Mouse (Mus musculus): ENCODE measurements around the gene Samd11. TPM values are rescaled to one million over a fixed set of nuclear protein-coding genes. Genes with fewer than 3 reads are reported as not detected.
A peak's percentile ranks its signal among the peaks of the same experiment; 100 is the strongest.

Samd11 gene
- total and polyA plus RNA-seq, 2 experiments from 2014 or later = 1.9 to 7.7 TPM

- no peak overlapping the region for H3K9ac ChIP-seq
- TF ChIP-seq CTCF (IDR thresholded peaks at IDR 0.05; ENCODE audit: low read depth) = no peak
- H3K27ac ChIP-seq (ENCODE audit: low read depth, low read length) = no peak overlapping the region
- no peak overlapping the region for H3K4me2 ChIP-seq (ENCODE audit: low read depth)
- H3K36me3 ChIP-seq (ENCODE audit: insufficient read depth) = no peaks in the 10 kb centered on the region
- 93% methylated on average over 13 of the region's 13 CpGs for WGBS
- H3K4me1 ChIP-seq (ENCODE audit: insufficient read depth) = no peaks in the 10 kb centered on the region
- H3K4me3 ChIP-seq (ENCODE audit: low read depth, low read length) = no peak overlapping the region
- no peak for ATAC-seq
- no peaks in the 10 kb centered on the region for H3K9me3 ChIP-seq (ENCODE audit: low read length)
- H3K27me3 ChIP-seq (ENCODE audit: insufficient read depth, low read length) = no peaks in the 10 kb centered on the region
- DNase-seq = no peak
Measured at GRCm38 (mm10) chr4:156213134-156213533, 42.3 kb downstream of the Samd11 start.

- Histone ChIP-seq H3K9me3 (ENCODE audit: low read length) (no peaks in the 10 kb centered on the region), H3K9ac (no peak overlapping the region), H3K4me3 (ENCODE audit: low read depth, low read length) (no peak overlapping the region), H3K4me1 (ENCODE audit: insufficient read depth) (no peaks in the 10 kb centered on the region), H3K36me3 (ENCODE audit: insufficient read depth) (no peaks in the 10 kb centered on the region), H3K27me3 (ENCODE audit: insufficient read depth, low read length) (no peaks in the 10 kb centered on the region), H3K27ac (ENCODE audit: low read depth, low read length) (no peak overlapping the region), H3K4me2 (ENCODE audit: low read depth) (no peak overlapping the region)
- WGBS = 82% methylated on average over 13 of the region's 13 CpGs
- TF ChIP-seq CTCF (IDR thresholded peaks at IDR 0.05; ENCODE audit: low read depth) = no peak
- DNase-seq (no peak), ATAC-seq (no peak)
Measured at GRCm38 (mm10) chr4:156209963-156210635, 45.4 kb downstream of the Samd11 start.

- Histone ChIP-seq H3K9ac (no peak overlapping the region), H3K4me1 (ENCODE audit: insufficient read depth) (peaks cover 4% of the 10 kb centered on the region; the same call in 1 of the 2 replicates), H3K27ac (ENCODE audit: low read depth, low read length) (no peak overlapping the region), H3K4me2 (ENCODE audit: low read depth) (no peak overlapping the region), H3K36me3 (ENCODE audit: insufficient read depth) (no peaks in the 10 kb centered on the region), H3K4me3 (ENCODE audit: low read depth, low read length) (no peak overlapping the region), H3K27me3 (ENCODE audit: insufficient read depth, low read length) (no peaks in the 10 kb centered on the region), H3K9me3 (ENCODE audit: low read length) (no peaks in the 10 kb centered on the region)
- DNase-seq (no peak), ATAC-seq (no peak)
- WGBS = 90% methylated on average over 4 of the region's 4 CpGs
- TF ChIP-seq CTCF (IDR thresholded peaks at IDR 0.05; ENCODE audit: low read depth) = no peak
Measured at GRCm38 (mm10) chr4:156208872-156209271, 46.6 kb downstream of the Samd11 start.

- peaks cover 13% of the 10 kb centered on the region; the same call in 1 of the 2 replicates for H3K4me1 ChIP-seq (ENCODE audit: insufficient read depth)
- ATAC-seq = peak; percentile 56
- WGBS = 1% methylated on average over 49 of the region's 49 CpGs
- no peak for TF ChIP-seq CTCF (IDR thresholded peaks at IDR 0.05; ENCODE audit: low read depth)
- DNase-seq = peak; percentile 41
- peak overlapping the region; percentile 67 for H3K27ac ChIP-seq (ENCODE audit: low read depth, low read length)
- H3K9ac ChIP-seq = peak overlapping the region; percentile 53
- no peaks in the 10 kb centered on the region for H3K9me3 ChIP-seq (ENCODE audit: low read length)
- no peaks in the 10 kb centered on the region for H3K36me3 ChIP-seq (ENCODE audit: insufficient read depth)
- H3K27me3 ChIP-seq (ENCODE audit: insufficient read depth, low read length) = no peaks in the 10 kb centered on the region
- peak overlapping the region; percentile 95 for H3K4me2 ChIP-seq (ENCODE audit: low read depth)
- peak overlapping the region; percentile 58 for H3K4me3 ChIP-seq (ENCODE audit: low read depth, low read length)
Measured at GRCm38 (mm10) chr4:156203413-156204131, 51.9 kb downstream of the Samd11 start.

- Histone ChIP-seq H3K27me3 (ENCODE audit: insufficient read depth, low read length) (no peaks in the 10 kb centered on the region), H3K4me2 (ENCODE audit: low read depth) (peak within 1 kb of the TSS; percentile 95), H3K27ac (ENCODE audit: low read depth, low read length) (peak within 1 kb of the TSS; percentile 67), H3K9ac (peak within 1 kb of the TSS; percentile 53), H3K4me1 (ENCODE audit: insufficient read depth) (peaks cover 13% of the 10 kb centered on the region; the same call in 1 of the 2 replicates), H3K9me3 (ENCODE audit: low read length) (no peaks in the 10 kb centered on the region), H3K36me3 (ENCODE audit: insufficient read depth) (no peaks in the 10 kb centered on the region), H3K4me3 (ENCODE audit: low read depth, low read length) (peak within 1 kb of the TSS; percentile 58)
- DNase-seq (peak; percentile 74), ATAC-seq (peak; percentile 85)
- WGBS = under 1% methylated on average over 36 of the region's 39 CpGs
- TF ChIP-seq CTCF (IDR thresholded peaks at IDR 0.05; ENCODE audit: low read depth) = no peak
Measured at GRCm38 (mm10) chr4:156203001-156203412, 52.5 kb downstream of the Samd11 start, which contains the start of gene AW011738. TSS of gene AW011738 (plus strand) at chr4:156203304.

- no peak for TF ChIP-seq CTCF (IDR thresholded peaks at IDR 0.05; ENCODE audit: low read depth)
- Histone ChIP-seq H3K36me3 (ENCODE audit: insufficient read depth) (no peaks in the 10 kb centered on the region), H3K27me3 (ENCODE audit: insufficient read depth, low read length) (no peaks in the 10 kb centered on the region), H3K4me2 (ENCODE audit: low read depth) (peak overlapping the region; percentile 95), H3K4me1 (ENCODE audit: insufficient read depth) (peaks cover 13% of the 10 kb centered on the region; the same call in 1 of the 2 replicates), H3K4me3 (ENCODE audit: low read depth, low read length) (peak overlapping the region; percentile 58), H3K27ac (ENCODE audit: low read depth, low read length) (peak overlapping the region; percentile 57; the same call in 1 of the 2 replicates), H3K9ac (0 out of 2 replicates have a peak overlapping the region, but pooled peaks have one; percentile 53), H3K9me3 (ENCODE audit: low read length) (no peaks in the 10 kb centered on the region)
- 44% methylated on average over 12 of the region's 12 CpGs for WGBS
- ATAC-seq = no peak
- no peak for DNase-seq
Measured at GRCm38 (mm10) chr4:156202462-156202893, 53.0 kb downstream of the Samd11 start.

Data from forebrain, postnatal 0 days (tissue).